Mouse (Mus musculus) hindbrain, postnatal 0 days (tissue): ENCODE measurements around the gene Spg11. TPM values are rescaled to one million over a fixed set of nuclear protein-coding genes. Genes with fewer than 3 reads are reported as not detected.

Experiments
- ATAC-seq: fragments of 200-750 bp; cut with Nextera tagmentation; 2 replicates; pipeline ENCODE4 v1.8.0; 2017; ENCODE audit warnings: mild to moderate bottlenecking, moderate TSS enrichment, moderate library complexity
- DNase-seq: peaks from one replicate; pipeline ENCODE4 v3.0.0-alpha.2; 2015; ENCODE audit warnings: low spot score
- H3K27ac ChIP-seq: fragments of 300-500 bp; sonication (generic); 2 replicates; pipeline ENCODE4 v1.5.1; 2014; ENCODE audit warnings: mild to moderate bottlenecking
- H3K27me3 ChIP-seq: fragments of 300-500 bp; sonication (generic); 2 replicates; pipeline ENCODE4 v1.6.1; 2014; ENCODE audit warnings: low read length, mixed read lengths; ENCODE audit not compliant: insufficient read depth
- H3K36me3 ChIP-seq: fragments of 300-500 bp; sonication (generic); 2 replicates; pipeline ENCODE4 v1.6.1; 2014; ENCODE audit warnings: low read length, mixed read lengths; ENCODE audit not compliant: insufficient read depth
- H3K4me1 ChIP-seq: fragments of 300-500 bp; sonication (generic); 2 replicates; pipeline ENCODE4 v1.6.1; 2014; ENCODE audit warnings: antibody characterized with exemption, low read length, mixed read lengths; ENCODE audit not compliant: insufficient read depth
- H3K4me2 ChIP-seq: fragments of 300-500 bp; sonication (generic); 2 replicates; pipeline ENCODE4 v1.6.1; 2014; ENCODE audit warnings: low read depth, mild to moderate bottlenecking, low read length, moderate library complexity, mixed read lengths
- H3K4me3 ChIP-seq: fragments of 300-500 bp; sonication (generic); 2 replicates; pipeline ENCODE4 v1.5.1; 2014; ENCODE audit warnings: low read length
- H3K9ac ChIP-seq: fragments of 300-500 bp; sonication (generic); replicated peaks from 2 replicates; pipeline ENCODE4 v1.6.1; 2014; ENCODE audit warnings: mild to moderate bottlenecking, low read length, moderate library complexity, mixed read lengths
- H3K9me3 ChIP-seq: fragments of 300-500 bp; sonication (generic); 2 replicates; pipeline ENCODE4 v1.6.1; 2016; ENCODE audit warnings: low read length, mixed read lengths
- CTCF ChIP-seq: IDR thresholded peaks from 2 replicates; pipeline ENCODE4 v1.5.1; 2016; ENCODE audit warnings: antibody characterized with exemption, control low read depth, low read depth
- WGBS: fragments of 180-500 bp; shearing (Covaris S2); extraction: QIAGEN DNeasy Blood & Tissue Kit; methylation state at CpG from one replicate; pipeline ENCODE4 v1.1.7; 2014; 5-methylcytosine and 5-hydroxymethylcytosine counted together
- polyA plus RNA-seq: library from polyadenylated mRNA; unstranded; fragments of >200 nt; fragmentation: Nextera tagmentation; extraction: Ambion mirVana; gene quantifications from 2 replicates; pipeline ENCODE4 v1.2.1, GENCODE M21; 2015
- total RNA-seq: library from RNA; depleted of rRNA; stranded (reverse); fragments of >200 nt; gene quantifications from 2 replicates; pipeline ENCODE4 v1.2.3, GENCODE M21; 2014

The Spg11 gene
- total and polyA plus RNA-seq, 2 experiments from 2014 or later, result 4.3 to 21.9 TPM

GRCm38 (mm10) chr2:122132078-122132477 lies 13.9 kb upstream of the Spg11 start:
- Histone ChIP-seq H3K9ac (no peak overlapping the region), H3K36me3 (no peaks in the 10 kb centered on the region), H3K4me2 (no peak overlapping the region), H3K27me3 (no peaks in the 10 kb centered on the region), H3K9me3 (no peaks in the 10 kb centered on the region), H3K4me1 (no peaks in the 10 kb centered on the region), H3K4me3 (no peak overlapping the region), H3K27ac (no peak overlapping the region)
- ATAC-seq (no peak), DNase-seq (no peak)
- WGBS, result 83% methylated on average over 2 of the region's 2 CpGs
- TF ChIP-seq CTCF, result no peak

- H3K4me3 ChIP-seq, result no peak overlapping the region
- H3K4me1 ChIP-seq, result no peaks in the 10 kb centered on the region
- H3K27me3 ChIP-seq, result no peaks in the 10 kb centered on the region
- ATAC-seq, result no peak
- H3K27ac ChIP-seq, result no peak overlapping the region
- H3K36me3 ChIP-seq, result no peaks in the 10 kb centered on the region
- no peak for TF ChIP-seq CTCF
- DNase-seq, result no peak
- WGBS, result 96% methylated on average over 4 of the region's 4 CpGs
- no peaks in the 10 kb centered on the region for H3K9me3 ChIP-seq
- H3K4me2 ChIP-seq, result no peak overlapping the region
- no peak overlapping the region for H3K9ac ChIP-seq
Observed at GRCm38 (mm10) chr2:122127635-122128034, 9.4 kb upstream of the Spg11 start.

GRCm38 (mm10) chr2:122126765-122127347 lies 8.7 kb upstream of the Spg11 start:
- no peak for DNase-seq
- H3K4me1 ChIP-seq, result no peaks in the 10 kb centered on the region
- H3K4me3 ChIP-seq, result no peak overlapping the region
- H3K27ac ChIP-seq, result no peak overlapping the region
- no peaks in the 10 kb centered on the region for H3K9me3 ChIP-seq
- no peaks in the 10 kb centered on the region for H3K36me3 ChIP-seq
- no peak overlapping the region for H3K9ac ChIP-seq
- no peak for ATAC-seq
- H3K27me3 ChIP-seq, result no peaks in the 10 kb centered on the region
- 36% methylated on average over 5 of the region's 5 CpGs for WGBS
- no peak for TF ChIP-seq CTCF
- H3K4me2 ChIP-seq, result no peak overlapping the region

- H3K27me3 ChIP-seq, result no peaks in the 10 kb centered on the region
- no peaks in the 10 kb centered on the region for H3K9me3 ChIP-seq
- no peak overlapping the region for H3K27ac ChIP-seq
- no peak overlapping the region for H3K4me2 ChIP-seq
- no peak overlapping the region for H3K4me3 ChIP-seq
- no peak overlapping the region for H3K9ac ChIP-seq
- no peak for TF ChIP-seq CTCF
- WGBS, result 61% methylated on average over 12 of the region's 12 CpGs
- no peaks in the 10 kb centered on the region for H3K36me3 ChIP-seq
- ATAC-seq (no peak), DNase-seq (no peak)
- no peaks in the 10 kb centered on the region for H3K4me1 ChIP-seq
Observed at GRCm38 (mm10) chr2:122125680-122126572, 7.7 kb upstream of the Spg11 start.

- ATAC-seq (no peak), DNase-seq (no peak)
- no peak overlapping the region; the same call in 1 of the 2 replicates for H3K9ac ChIP-seq
- peak overlapping the region; percentile 93; the same call in 1 of the 2 replicates for H3K4me3 ChIP-seq
- H3K9me3 ChIP-seq, result no peaks in the 10 kb centered on the region
- H3K27ac ChIP-seq, result no peak overlapping the region
- peaks cover 12% of the 10 kb centered on the region; the same call in 1 of the 2 replicates for H3K36me3 ChIP-seq
- H3K4me1 ChIP-seq, result peaks cover 6% of the 10 kb centered on the region; the same call in 1 of the 2 replicates
- peak overlapping the region; percentile 59 for H3K4me2 ChIP-seq
- no peaks in the 10 kb centered on the region for H3K27me3 ChIP-seq
- WGBS, result 89% methylated on average over 2 of the region's 2 CpGs
- no peak for TF ChIP-seq CTCF
Observed at GRCm38 (mm10) chr2:122116888-122117287, 1.3 kb downstream of the Spg11 start.

GRCm38 (mm10) chr2:122109714-122110113 lies 8.5 kb downstream of the Spg11 start:
- Histone ChIP-seq H3K4me2 (no peak overlapping the region), H3K9ac (no peak overlapping the region), H3K9me3 (no peaks in the 10 kb centered on the region), H3K4me1 (no peaks in the 10 kb centered on the region), H3K27ac (no peak overlapping the region), H3K36me3 (peaks cover 21% of the 10 kb centered on the region), H3K4me3 (no peak overlapping the region), H3K27me3 (no peaks in the 10 kb centered on the region)
- ATAC-seq, result no peak
- WGBS, result 90% methylated on average over 4 of the region's 4 CpGs
- no peak for DNase-seq
- no peak for TF ChIP-seq CTCF

GRCm38 (mm10) chr2:122108101-122108500 lies 10.1 kb downstream of the Spg11 start:
- 84% methylated on average over 14 of the region's 14 CpGs for WGBS
- TF ChIP-seq CTCF, result no peak

More at GRCm38 (mm10) chr2:122108101-122108500, 10.1 kb downstream of the Spg11 start:
- Histone ChIP-seq H3K4me3 (no peak overlapping the region), H3K9me3 (no peaks in the 10 kb centered on the region), H3K9ac (no peak overlapping the region), H3K36me3 (peaks cover 11% of the 10 kb centered on the region), H3K27me3 (no peaks in the 10 kb centered on the region), H3K4me1 (no peaks in the 10 kb centered on the region), H3K27ac (no peak overlapping the region), H3K4me2 (no peak overlapping the region)
- ATAC-seq (no peak), DNase-seq (no peak)
